Mouse (Mus musculus): Measurements from ENCODE around the gene Arhgap11a. TPM values are rescaled to one million over a fixed set of nuclear protein-coding genes. Genes with fewer than 3 reads are reported as not detected.

The Arhgap11a gene
- total and polyA plus RNA-seq, 3 experiments: 24.3 to 43.1 (median 29.7) TPM

DNA sequence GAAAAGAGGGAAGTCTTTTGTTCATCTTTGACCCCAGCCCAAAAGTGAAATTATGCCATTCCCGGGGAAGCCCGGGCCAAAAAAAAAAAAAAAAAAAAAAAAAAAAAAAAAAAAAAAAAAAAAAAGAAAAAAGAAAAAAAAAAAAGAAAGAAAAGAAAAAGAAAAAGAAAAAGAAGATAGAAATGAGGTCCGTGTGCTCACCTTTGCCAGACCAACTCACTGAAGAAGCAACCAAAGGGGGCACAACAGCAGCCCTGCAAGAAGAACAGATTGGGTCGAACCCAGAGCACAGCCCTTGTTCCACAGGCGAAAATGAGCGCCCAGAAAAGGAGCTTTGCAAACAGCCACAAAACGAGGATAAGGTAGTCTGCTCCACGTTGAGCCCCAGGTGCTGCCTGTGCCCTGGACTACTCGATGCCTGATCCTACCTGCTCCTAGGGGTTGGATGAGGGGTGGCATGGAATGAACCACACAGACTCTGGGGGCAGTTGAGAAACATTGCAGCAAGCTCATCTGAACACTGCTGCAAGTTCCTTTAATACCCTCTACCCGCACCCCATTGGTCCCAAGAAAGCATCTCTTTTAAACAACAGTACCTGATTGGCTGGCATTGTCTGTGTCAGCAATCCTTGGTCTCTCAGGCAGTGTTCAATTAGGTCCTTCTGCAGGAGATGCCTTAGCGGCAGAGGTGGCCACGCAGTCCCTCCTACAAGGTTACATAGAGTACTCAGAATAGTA lies 45.1 kb upstream of the Arhgap11a start:
- peak overlapping the region; percentile 71 to 79 for H3K4me3 ChIP-seq (ENCODE audit: control insufficient read depth in 1 of 2, insufficient read depth in 1 of 2, low read depth in 2 of 2, low read length in 2 of 2)
- TF ChIP-seq NELFE (IDR thresholded peaks at IDR 0.05; ENCODE audit: low read depth, low read length): peak; percentile 39; the same call in 1 of the 2 replicates
- no peak for TF ChIP-seq BHLHE40 (IDR thresholded peaks at IDR 0.05; ENCODE audit: borderline replicate concordance, low read depth, low read length)
- peak; percentile 97 for TF ChIP-seq TBP (IDR thresholded peaks at IDR 0.05; ENCODE audit: low read depth, low read length)
- peak; percentile 57 to 80 for TF ChIP-seq POLR2A (IDR thresholded peaks at IDR 0.05; ENCODE audit: control insufficient read depth in 1 of 2, insufficient read depth in 1 of 2, low read depth in 1 of 2, low read length in 2 of 2, poor library complexity in 1 of 2)
- DNase-seq (ENCODE audit: low read depth, low spot score): peak; percentile 92

GRCm38 (mm10) chr2:113887166-113887565 lies 38.7 kb upstream of the Arhgap11a start:
- H3K36me3 ChIP-seq (ENCODE audit: control insufficient read depth in 1 of 2, insufficient read depth in 2 of 2, low read length in 2 of 2): no peaks in the 10 kb centered on the region
- no peak overlapping the region for H3K4me3 ChIP-seq (ENCODE audit: control insufficient read depth in 1 of 2, insufficient read depth in 1 of 2, low read depth in 2 of 2, low read length in 2 of 2)
- no peak for DNase-seq (ENCODE audit: low read depth, low spot score)
- no peak for TF ChIP-seq USF1 (IDR thresholded peaks at IDR 0.05; ENCODE audit: low read depth, low read length)
- no peak for TF ChIP-seq CHD1 (IDR thresholded peaks at IDR 0.05; ENCODE audit: low read depth, low read length)
- TF ChIP-seq RAD21 (IDR thresholded peaks at IDR 0.05; ENCODE audit: low read depth, low read length): no peak
- TF ChIP-seq MAZ (IDR thresholded peaks at IDR 0.05; ENCODE audit: low read depth, low read length): no peak
- TF ChIP-seq MYB (IDR thresholded peaks at IDR 0.05; ENCODE audit: low read depth, low read length): no peak
- no peak for TF ChIP-seq MEF2A (IDR thresholded peaks at IDR 0.05; ENCODE audit: extremely low read depth, insufficient replicate concordance, low read depth, low read length, poor library complexity, severe bottlenecking)
- no peak for TF ChIP-seq E2F4 (IDR thresholded peaks at IDR 0.05; ENCODE audit: borderline replicate concordance, low read depth, low read length)
- no peak for TF ChIP-seq ELF1 (IDR thresholded peaks at IDR 0.05; ENCODE audit: low read depth, low read length)
- TF ChIP-seq MAFK (IDR thresholded peaks at IDR 0.05; ENCODE audit: borderline replicate concordance, low read depth, low read length): no peak
- TF ChIP-seq POLR2AphosphoS2 (IDR thresholded peaks at IDR 0.05; ENCODE audit: low read length): no peak
- no peak for TF ChIP-seq HCFC1 (IDR thresholded peaks at IDR 0.05; ENCODE audit: low read depth, low read length)
- TF ChIP-seq BHLHE40 (IDR thresholded peaks at IDR 0.05; ENCODE audit: borderline replicate concordance, low read depth, low read length): no peak
- no peak for TF ChIP-seq EP300 (IDR thresholded peaks at IDR 0.05; ENCODE audit: low read depth in 1 of 2, low read length in 2 of 2)
- TF ChIP-seq RCOR1 (IDR thresholded peaks at IDR 0.05; ENCODE audit: low read depth, low read length): no peak
- H3K27me3 ChIP-seq (ENCODE audit: control insufficient read depth in 1 of 2, insufficient read depth in 2 of 2, low read length in 2 of 2): no peaks in the 10 kb centered on the region
- H3K27ac ChIP-seq (ENCODE audit: control insufficient read depth, low read depth, low read length): no peak overlapping the region
- no peak overlapping the region for H3K9ac ChIP-seq (ENCODE audit: control insufficient read depth, low read depth, low read length, poor library complexity, severe bottlenecking)
- H3K4me1 ChIP-seq (ENCODE audit: control insufficient read depth in 1 of 2, insufficient read depth in 2 of 2, low read length in 2 of 2): no peaks in the 10 kb centered on the region
- H3K9me3 ChIP-seq (replicated peaks; ENCODE audit: insufficient read depth, low read length): no peaks in the 10 kb centered on the region
- no peaks in the 10 kb centered on the region for H3K79me2 ChIP-seq (ENCODE audit: control insufficient read depth, insufficient read depth, low read length, poor library complexity)

More for the DNA sequence above, 45.1 kb upstream of the Arhgap11a start:
- Histone ChIP-seq H3K9ac (ENCODE audit: control insufficient read depth, low read depth, low read length, poor library complexity, severe bottlenecking) (peak overlapping the region; percentile 55), H3K27me3 (ENCODE audit: control insufficient read depth in 1 of 2, insufficient read depth in 2 of 2, low read length in 2 of 2) (no peaks in the 10 kb centered on the region), H3K79me2 (ENCODE audit: control insufficient read depth, insufficient read depth, low read length, poor library complexity) (no peaks in the 10 kb centered on the region), H3K27ac (ENCODE audit: control insufficient read depth, low read depth, low read length) (no peak overlapping the region), H3K9me3 (replicated peaks; ENCODE audit: insufficient read depth, low read length) (no peaks in the 10 kb centered on the region), H3K4me1 (ENCODE audit: control insufficient read depth in 1 of 2, insufficient read depth in 2 of 2, low read length in 2 of 2) (peaks cover 0 to 5% of the 10 kb centered on the region in 2 experiments; a peak in 1 of 4 replicates), H3K36me3 (ENCODE audit: control insufficient read depth in 1 of 2, insufficient read depth in 2 of 2, low read length in 2 of 2) (no peaks in the 10 kb centered on the region; a peak in 2 of 4 replicates)
